Mouse (Mus musculus): ENCODE measurements around the gene March4.

The March4 gene

DNA sequence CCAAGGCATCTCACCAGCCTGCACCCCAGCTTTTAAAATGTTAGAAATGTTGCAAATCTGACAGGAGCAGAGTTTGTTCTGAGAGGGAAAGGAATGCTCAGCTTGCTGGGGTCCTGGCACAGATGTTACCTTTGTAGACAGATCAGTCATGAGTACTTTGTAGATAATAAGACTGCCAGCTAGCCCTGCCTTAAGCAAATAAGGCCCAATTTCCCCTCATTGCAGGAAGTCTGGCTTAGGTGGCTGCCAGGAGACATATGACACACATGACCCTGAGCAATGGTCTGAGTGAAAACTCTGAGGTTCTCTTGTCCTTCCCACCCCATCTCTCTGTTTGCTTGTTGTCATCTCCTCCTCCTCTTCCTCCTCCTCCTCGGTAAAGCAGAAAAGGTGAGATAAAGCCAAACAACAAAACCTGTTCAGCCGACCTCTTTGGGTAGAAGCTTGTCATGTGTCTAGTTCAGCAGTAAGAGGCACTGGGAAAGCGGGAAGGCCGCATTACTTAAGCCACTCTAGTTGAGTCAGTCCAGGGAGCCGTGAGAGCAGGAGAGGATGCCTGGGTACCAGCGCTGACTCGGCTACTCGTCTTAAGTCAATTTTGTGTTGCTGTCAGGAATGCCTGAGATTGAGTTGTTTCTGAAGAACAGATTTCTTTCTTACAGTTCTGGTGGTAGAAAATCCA lies 136.9 kb downstream of the March4 start:
- no peak for DNase-seq (ENCODE audit: low read depth, low spot score)

DNA sequence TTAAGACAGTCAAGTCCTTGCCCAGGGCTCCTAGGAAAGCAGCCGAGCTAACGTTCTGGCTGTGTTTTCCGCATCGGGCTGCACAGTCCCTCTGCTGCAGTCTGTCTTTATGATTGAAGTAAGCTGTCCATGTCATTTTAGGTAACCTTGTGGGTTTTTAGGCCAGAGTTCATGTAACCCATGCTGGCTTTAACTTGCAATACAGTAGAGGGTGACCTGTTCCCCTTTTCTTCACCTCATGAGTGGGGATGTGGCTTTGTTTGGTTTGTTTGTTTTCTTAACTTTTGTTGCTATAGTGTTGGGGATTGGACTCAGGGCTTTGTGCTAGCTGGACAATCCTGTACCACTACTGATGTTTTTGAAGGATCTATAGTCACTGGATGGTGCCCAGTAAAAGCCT lies 146.3 kb downstream of the March4 start:
- no peak for DNase-seq (ENCODE audit: low read depth, low spot score)

DNA sequence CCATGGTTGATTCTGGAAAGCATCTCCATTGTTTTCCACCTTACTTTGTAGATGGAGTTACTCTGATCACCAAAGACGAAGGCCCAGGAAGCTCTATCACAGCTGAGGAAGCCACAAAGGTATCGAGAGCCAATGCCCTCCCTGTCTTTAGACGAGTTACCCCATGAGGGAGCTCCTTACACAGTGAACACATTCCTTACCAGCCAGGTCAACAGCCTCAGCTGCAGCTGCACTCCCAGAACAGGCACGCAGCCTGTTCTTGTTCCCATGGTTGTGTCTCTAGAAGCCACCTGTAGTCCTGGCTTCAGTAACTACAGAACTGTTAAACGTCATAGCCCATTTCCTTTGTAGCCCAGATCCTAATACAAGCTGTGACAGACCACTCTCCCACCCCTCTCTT lies 153.1 kb downstream of the March4 start:
- DNase-seq (ENCODE audit: low read depth, low spot score), result no peak

DNA sequence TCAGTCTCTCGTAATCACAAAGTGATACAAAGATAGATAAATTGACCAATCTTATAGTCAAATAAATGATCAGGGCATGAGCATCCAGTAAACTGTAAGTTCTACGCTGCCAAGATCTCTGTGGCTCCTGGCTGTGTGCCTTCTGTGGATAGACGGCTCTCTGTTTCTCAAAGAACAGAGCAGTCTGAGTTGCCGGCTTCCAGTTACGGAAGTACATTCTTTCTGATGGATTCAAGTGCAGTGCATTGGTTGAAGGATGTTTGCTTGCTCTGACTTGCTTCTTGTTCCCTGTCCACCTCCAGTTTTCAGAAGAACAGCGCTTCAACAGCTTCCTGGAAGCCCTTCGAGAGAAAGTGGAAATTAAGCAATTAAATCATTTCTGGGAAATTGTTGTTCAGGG lies 153.7 kb downstream of the March4 start:
- no peak for DNase-seq (ENCODE audit: low read depth, low spot score)

DNA sequence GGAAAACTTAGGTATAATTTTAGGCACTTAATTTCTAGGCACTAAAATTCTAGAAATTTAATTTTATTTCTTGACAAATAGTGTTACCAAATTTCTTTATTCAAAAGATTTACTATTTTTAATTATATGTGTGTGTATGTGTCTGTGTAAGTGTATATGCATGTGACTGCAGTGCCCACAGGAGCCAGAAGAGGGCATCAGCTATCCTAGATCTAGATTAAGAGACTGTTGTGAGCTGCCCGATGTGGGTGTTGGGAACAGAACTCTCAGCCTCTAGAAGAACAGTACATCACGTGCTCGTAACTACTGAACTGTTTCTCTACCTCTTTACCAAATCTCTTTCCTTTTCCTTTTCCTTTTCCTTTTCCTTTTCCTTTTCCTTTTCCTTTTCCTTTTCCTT lies 156.2 kb downstream of the March4 start:
- no peak for DNase-seq (ENCODE audit: low read depth, low spot score)

DNA sequence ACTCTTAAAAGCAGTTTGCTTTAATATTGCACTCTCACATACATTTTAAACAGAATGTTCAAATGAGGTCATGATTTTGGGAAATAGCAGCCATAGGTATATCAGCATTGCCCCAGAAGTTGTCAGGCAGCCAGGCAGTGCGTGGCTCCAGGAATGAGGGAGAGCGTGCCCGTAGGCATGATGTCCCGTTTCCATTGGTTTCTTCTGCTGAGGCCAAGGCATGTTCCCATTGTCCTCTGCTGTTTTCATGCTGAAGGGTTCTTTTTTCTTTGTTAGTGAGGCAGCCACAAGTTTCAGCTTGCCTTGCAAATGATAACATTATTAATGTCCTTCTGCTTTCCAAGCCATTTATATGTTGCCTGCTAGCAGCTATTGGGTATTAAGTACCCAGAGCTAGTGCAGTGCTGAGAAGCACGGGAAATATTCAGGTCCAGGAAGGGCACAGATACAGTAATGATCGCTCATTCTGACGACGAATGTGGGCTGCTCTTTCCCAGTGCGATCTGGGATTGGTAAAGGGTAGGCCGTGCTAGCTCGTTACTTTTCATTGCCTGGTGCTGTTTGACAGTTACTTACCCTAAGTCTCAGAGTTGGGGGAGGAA lies 156.9 kb downstream of the March4 start:
- no peak for DNase-seq (ENCODE audit: low read depth, low spot score)

GRCm38 (mm10) chr1:72378151-72378550 lies 158.6 kb downstream of the March4 start:
- no peak for DNase-seq (ENCODE audit: low read depth, low spot score)

Measured in CD4-positive helper T cell, adult 2 months (primary cell).